8 mouse cellular contexts compared by ENCODE assay signal in the genomic region with DNA sequence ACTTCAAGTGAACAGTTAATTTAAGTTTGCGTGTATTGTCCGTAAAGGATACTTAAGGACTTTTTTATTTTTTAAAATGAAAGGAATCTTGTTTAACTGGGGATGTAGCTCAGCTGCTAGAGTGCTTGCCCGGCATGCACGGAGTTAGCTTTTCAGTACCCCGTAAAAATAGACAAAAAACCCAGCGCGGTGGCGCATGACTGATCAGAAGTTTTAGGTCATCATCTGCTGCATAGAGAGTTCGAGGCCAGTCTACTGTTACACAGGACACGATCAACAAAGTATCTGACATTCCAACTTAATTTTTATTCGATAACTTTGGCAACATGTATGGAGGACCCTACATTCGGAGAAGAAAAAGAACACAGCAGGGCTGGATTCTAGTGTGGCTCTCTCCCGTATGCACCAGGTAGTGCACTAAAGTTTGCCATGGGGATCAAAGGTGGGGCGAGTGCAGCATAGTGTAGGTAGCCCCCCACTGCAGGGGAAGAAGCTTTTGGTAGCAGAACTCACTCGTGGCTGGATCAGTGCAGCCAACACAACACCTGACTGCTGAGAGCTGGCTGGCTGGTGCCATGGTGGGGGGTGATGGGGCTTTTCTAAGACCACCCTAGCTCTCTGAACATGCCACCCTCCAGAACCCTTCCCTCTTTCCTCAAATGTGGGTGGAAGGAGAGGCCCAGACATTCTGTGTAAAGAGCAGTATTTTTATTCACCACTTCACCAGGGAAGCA. TPM values are rescaled to one million over a fixed set of nuclear protein-coding genes. Genes with fewer than 3 reads are reported as not detected.
DNase-seq lines count a peak whose midpoint lies in the region; ATAC-seq and TF ChIP-seq lines count a peak whose summit lies in the region.

No protein-coding gene starts in this region.

- no peak for TF ChIP-seq CTCF in cortical plate, adult 2 months (IDR thresholded peaks at IDR 0.05; ENCODE audit: extremely low read depth, insufficient read depth, low read length)

- H3K9ac ChIP-seq in kidney, embryonic 14.5 days (ENCODE audit: low read depth, low read length): peak overlapping the region; percentile 67; the same call in 1 of the 2 replicates
- peak overlapping the region; percentile 79 for H3K9ac ChIP-seq in hindbrain, embryonic 13.5 days

- H3K9me3 ChIP-seq in kidney, embryonic 14.5 days (ENCODE audit: control insufficient read depth, low read length): no peaks in the 10 kb centered on the region
- no peaks in the 10 kb centered on the region for H3K9me3 ChIP-seq in hindbrain, embryonic 13.5 days

- no peak for DNase-seq in kidney, postnatal 14 days
- peak; percentile 25 for DNase-seq in lung, postnatal 36 days
- no peak for DNase-seq in embryo, embryonic 10.5 days (ENCODE audit: low spot score)
- DNase-seq in cerebellum, postnatal 36 days: no peak
- no peak for DNase-seq in urinary bladder, adult 2 months (ENCODE audit: low spot score)

- no peak for ATAC-seq in kidney, embryonic 14.5 days (ENCODE audit: low FRiP score, low TSS enrichment)
- peak; percentile 16 for ATAC-seq in hindbrain, embryonic 13.5 days (ENCODE audit: low FRiP score)

- 30% methylated on average over 15 of the region's 15 CpGs for WGBS in kidney, embryonic 14.5 days
- WGBS in hindbrain, embryonic 13.5 days: 37% methylated on average over 15 of the region's 15 CpGs

- peak overlapping the region; percentile 61 for H3K4me2 ChIP-seq in kidney, embryonic 14.5 days (replicated peaks; ENCODE audit: low read depth, low read length)
- peak overlapping the region; percentile 86 for H3K4me2 ChIP-seq in hindbrain, embryonic 13.5 days

- no peak for TF ChIP-seq POLR2A in cortical plate, adult 2 months (IDR thresholded peaks at IDR 0.05; ENCODE audit: extremely low read depth, insufficient read depth, low read length)

- H3K27ac ChIP-seq in kidney, embryonic 14.5 days (ENCODE audit: low read depth, low read length): no peak overlapping the region; the same call in 1 of the 2 replicates
- no peak overlapping the region for H3K27ac ChIP-seq in cortical plate, adult 2 months (ENCODE audit: insufficient read depth, low read length)
- H3K27ac ChIP-seq in hindbrain, embryonic 13.5 days: peak overlapping the region; percentile 83

- peaks cover 12% of the 10 kb centered on the region; the same call in 1 of the 2 replicates for H3K36me3 ChIP-seq in kidney, embryonic 14.5 days (ENCODE audit: control insufficient read depth, insufficient read depth, low read length)
- peaks cover 44% of the 10 kb centered on the region for H3K36me3 ChIP-seq in hindbrain, embryonic 13.5 days

- peak overlapping the region; percentile 61 for H3K4me3 ChIP-seq in kidney, embryonic 14.5 days (ENCODE audit: low read length)
- H3K4me3 ChIP-seq in cortical plate, adult 2 months (ENCODE audit: insufficient read depth, low read length): peak overlapping the region; percentile 80
- H3K4me3 ChIP-seq in hindbrain, embryonic 13.5 days: peak overlapping the region; percentile 72

- no peaks in the 10 kb centered on the region for H3K27me3 ChIP-seq in kidney, embryonic 14.5 days (ENCODE audit: control insufficient read depth, insufficient read depth, low read length)
- no peaks in the 10 kb centered on the region for H3K27me3 ChIP-seq in hindbrain, embryonic 13.5 days

- peaks cover 9% of the 10 kb centered on the region; the same call in 1 of the 2 replicates for H3K4me1 ChIP-seq in kidney, embryonic 14.5 days (ENCODE audit: control insufficient read depth, insufficient read depth, low read length)
- H3K4me1 ChIP-seq in cortical plate, adult 2 months (ENCODE audit: control insufficient read depth, insufficient read depth, low read length): peaks cover 8% of the 10 kb centered on the region
- H3K4me1 ChIP-seq in hindbrain, embryonic 13.5 days (replicated peaks): peaks cover 35% of the 10 kb centered on the region

RNA-seq across cellular contexts. Expression of a gene that starts 0.6 kb away (rescaled TPM):
- 32.7 and 38.1 TPM in 2 replicates for polyA plus RNA-seq in kidney, embryonic 14.5 days (2014; fragmentation: Nextera tagmentation; extraction: Ambion mirVana)
- 29.6 and 30.5 TPM in 2 replicates for polyA plus RNA-seq in cortical plate, adult 2 months (2012; rRNA removed)
- 36.5 and 41.5 TPM in 2 replicates for polyA plus RNA-seq in hindbrain, embryonic 13.5 days (2015; fragmentation: Nextera tagmentation; extraction: Ambion mirVana)
- polyA plus RNA-seq in urinary bladder, adult 2 months (2012; rRNA removed): 16.7 and 19.2 TPM in 2 replicates

RNA-seq across cellular contexts. Expression of a gene that starts 3.2 kb away (rescaled TPM):
- 9.4 and 14.3 TPM in 2 replicates for polyA plus RNA-seq in kidney, embryonic 14.5 days (2014; fragmentation: Nextera tagmentation; extraction: Ambion mirVana)
- 11.0 and 17.0 TPM in 2 replicates for polyA plus RNA-seq in cortical plate, adult 2 months (2012; rRNA removed)
- polyA plus RNA-seq in hindbrain, embryonic 13.5 days (2015; fragmentation: Nextera tagmentation; extraction: Ambion mirVana): 7.4 and 8.0 TPM in 2 replicates
- polyA plus RNA-seq in urinary bladder, adult 2 months (2012; rRNA removed): 4.2 and 5.5 TPM in 2 replicates

RNA-seq across cellular contexts. Expression of a gene that starts 41.0 kb away (rescaled TPM):
- 2.8 and 4.0 TPM in 2 replicates for polyA plus RNA-seq in kidney, embryonic 14.5 days (2014; fragmentation: Nextera tagmentation; extraction: Ambion mirVana)
- polyA plus RNA-seq in cortical plate, adult 2 months (2012; rRNA removed): 10.2 and 11.1 TPM in 2 replicates
- polyA plus RNA-seq in hindbrain, embryonic 13.5 days (2015; fragmentation: Nextera tagmentation; extraction: Ambion mirVana): 5.3 and 5.8 TPM in 2 replicates
- 6.7 and 7.5 TPM in 2 replicates for polyA plus RNA-seq in urinary bladder, adult 2 months (2012; rRNA removed)

RNA-seq across cellular contexts. Expression of a gene that starts 45.9 kb away (rescaled TPM):
- polyA plus RNA-seq in kidney, embryonic 14.5 days (2014; fragmentation: Nextera tagmentation; extraction: Ambion mirVana): 214 and 228 TPM in 2 replicates
- 61.4 and 64.4 TPM in 2 replicates for polyA plus RNA-seq in cortical plate, adult 2 months (2012; rRNA removed)
- 174 and 177 TPM in 2 replicates for polyA plus RNA-seq in hindbrain, embryonic 13.5 days (2015; fragmentation: Nextera tagmentation; extraction: Ambion mirVana)
- 105 and 113 TPM in 2 replicates for polyA plus RNA-seq in urinary bladder, adult 2 months (2012; rRNA removed)
